Mouse (Mus musculus) ES-Bruce4 (cell line): ENCODE data around the gene Myo1g. TPM values are rescaled to one million over a fixed set of nuclear protein-coding genes. Genes with fewer than 3 reads are reported as not detected.

Experiments
- H3K27ac ChIP-seq: 2 replicates; pipeline ENCODE4 v1.5.1; 2012; ENCODE audit warnings: low read length, inconsistent platforms; ENCODE audit not compliant: insufficient read depth
- H3K27me3 ChIP-seq: 2 replicates; pipeline ENCODE4 v1.6.1; 2012; ENCODE audit warnings: mild to moderate bottlenecking, low read length, inconsistent platforms; ENCODE audit not compliant: control insufficient read depth, poor library complexity, insufficient read depth, severe bottlenecking
- H3K36me3 ChIP-seq: 2 replicates; pipeline ENCODE4 v1.6.1; 2012; ENCODE audit warnings: inconsistent platforms, mild to moderate bottlenecking, low read length, moderate library complexity; ENCODE audit not compliant: control insufficient read depth, poor library complexity, insufficient read depth, severe bottlenecking
- H3K4me1 ChIP-seq: one replicate; pipeline ENCODE4 v1.8.1; 2011; ENCODE audit warnings: low read length; ENCODE audit not compliant: control insufficient read depth, insufficient read depth
- H3K4me3 ChIP-seq: 2 replicates; pipeline ENCODE4 v1.5.1; 2011; ENCODE audit warnings: low read depth, mild to moderate bottlenecking, low read length
- H3K9ac ChIP-seq: 2 replicates; pipeline ENCODE4 v1.6.1; 2012; ENCODE audit warnings: low read depth, mild to moderate bottlenecking, inconsistent platforms; ENCODE audit not compliant: poor library complexity, severe bottlenecking
- H3K9me3 ChIP-seq: replicated peaks from 2 replicates; pipeline ENCODE4 v1.6.1; 2012; ENCODE audit warnings: mild to moderate bottlenecking, low read length, inconsistent platforms; ENCODE audit not compliant: control insufficient read depth, poor library complexity, insufficient read depth, severe bottlenecking
- CTCF ChIP-seq: IDR thresholded peaks from one replicate; pipeline ENCODE4 v1.8.1; 2011; ENCODE audit warnings: low read depth, low read length
- EP300 ChIP-seq: IDR thresholded peaks from 2 replicates; pipeline ENCODE4 v1.6.1; 2011; ENCODE audit warnings: low read depth, low read length; ENCODE audit not compliant: insufficient read depth
- POLR2A ChIP-seq: IDR thresholded peaks from one replicate; pipeline ENCODE4 v1.8.1; 2011; ENCODE audit warnings: low read length; ENCODE audit not compliant: insufficient read depth
- polyA plus RNA-seq: library from polyadenylated mRNA; stranded (reverse); fragments of >200 nt; gene quantifications from 2 replicates; pipeline ENCODE4 v1.2.4, GENCODE M21; 2011; ENCODE audit warnings: low read depth; ENCODE audit not compliant: missing spikeins, insufficient read depth, insufficient read length

Gene Myo1g
- polyA plus RNA-seq, 1 experiment = 0.36 TPM

GRCm38 (mm10) chr11:6525241-6525640 lies 4.5 kb upstream of the Myo1g start:
- no peak overlapping the region for H3K4me3 ChIP-seq
- H3K27ac ChIP-seq = peak overlapping the region; percentile 100
- peaks cover 39% of the 10 kb centered on the region for H3K36me3 ChIP-seq
- H3K27me3 ChIP-seq = no peaks in the 10 kb centered on the region
- H3K9me3 ChIP-seq = no peaks in the 10 kb centered on the region
- 0 out of 2 replicates have a peak overlapping the region, but pooled peaks have one; percentile 3 for H3K9ac ChIP-seq
- TF ChIP-seq CTCF (no peak), EP300 (no peak), POLR2A (no peak)
- peaks cover 2% of the 10 kb centered on the region for H3K4me1 ChIP-seq

- Histone ChIP-seq H3K36me3 (peaks cover 39% of the 10 kb centered on the region), H3K27me3 (no peaks in the 10 kb centered on the region), H3K4me3 (no peak overlapping the region), H3K9me3 (no peaks in the 10 kb centered on the region), H3K9ac (0 out of 2 replicates have a peak overlapping the region, but pooled peaks have one; percentile 3), H3K4me1 (peaks cover 2% of the 10 kb centered on the region), H3K27ac (peak overlapping the region; percentile 100)
- TF ChIP-seq EP300 (no peak), CTCF (no peak), POLR2A (no peak)
Measured at GRCm38 (mm10) chr11:6524880-6525238, 4.1 kb upstream of the Myo1g start.

- H3K36me3 ChIP-seq = peaks cover 39% of the 10 kb centered on the region
Measured at GRCm38 (mm10) chr11:6524165-6524879, 3.6 kb upstream of the Myo1g start.

GRCm38 (mm10) chr11:6523662-6524088 lies 2.9 kb upstream of the Myo1g start:
- H3K4me3 ChIP-seq = no peak overlapping the region
- TF ChIP-seq POLR2A (no peak), CTCF (no peak), EP300 (no peak)
- H3K27me3 ChIP-seq = no peaks in the 10 kb centered on the region
- peaks cover 39% of the 10 kb centered on the region for H3K36me3 ChIP-seq
- no peaks in the 10 kb centered on the region for H3K9me3 ChIP-seq
- H3K27ac ChIP-seq = no peak overlapping the region
- no peak overlapping the region for H3K9ac ChIP-seq
- peaks cover 2% of the 10 kb centered on the region for H3K4me1 ChIP-seq

More at GRCm38 (mm10) chr11:6524165-6524879, 3.6 kb upstream of the Myo1g start:
- Histone ChIP-seq H3K9me3 (no peaks in the 10 kb centered on the region), H3K27ac (peak overlapping the region; percentile 100), H3K4me3 (no peak overlapping the region), H3K27me3 (no peaks in the 10 kb centered on the region), H3K9ac (0 out of 2 replicates have a peak overlapping the region, but pooled peaks have one; percentile 3), H3K4me1 (peaks cover 2% of the 10 kb centered on the region)
- no peak for TF ChIP-seq EP300
- no peak for TF ChIP-seq CTCF
- TF ChIP-seq POLR2A = no peak

- no peak overlapping the region for H3K27ac ChIP-seq
- H3K4me1 ChIP-seq = peaks cover 2% of the 10 kb centered on the region
- peaks cover 36% of the 10 kb centered on the region for H3K36me3 ChIP-seq
- no peaks in the 10 kb centered on the region for H3K27me3 ChIP-seq
- no peak overlapping the region for H3K9ac ChIP-seq
- no peaks in the 10 kb centered on the region for H3K9me3 ChIP-seq
- TF ChIP-seq POLR2A (no peak), EP300 (no peak), CTCF (no peak)
- H3K4me3 ChIP-seq = no peak overlapping the region
Measured at GRCm38 (mm10) chr11:6522782-6523525, 2.2 kb upstream of the Myo1g start.

- Histone ChIP-seq H3K27me3 (no peaks in the 10 kb centered on the region), H3K4me1 (no peaks in the 10 kb centered on the region), H3K27ac (0 out of 2 replicates have a peak overlapping the region, but pooled peaks have one; percentile 22), H3K9ac (no peak overlapping the region), H3K4me3 (no peak overlapping the region), H3K9me3 (no peaks in the 10 kb centered on the region), H3K36me3 (peaks cover 5% of the 10 kb centered on the region)
- TF ChIP-seq POLR2A (no peak), CTCF (no peak), EP300 (no peak)
Measured at GRCm38 (mm10) chr11:6519491-6520033, 1.2 kb downstream of the Myo1g start.
